Mouse (Mus musculus): ENCODE data around the gene Cxcr6. TPM values are rescaled to one million over a fixed set of nuclear protein-coding genes. Genes with fewer than 3 reads are reported as not detected.
A peak's percentile ranks its signal among the peaks of the same experiment; 100 is the strongest.
"Not testable (repeated sequence)": the region's sequence is repeated elsewhere in the genome, so short reads cannot be mapped to it uniquely, and the experiment has no call there.

The Cxcr6 gene
- polyA plus RNA-seq (2012; rRNA removed): 0.12 and 0.13 TPM in 2 replicates

GRCm38 (mm10) chr9:123806267-123806666 lies at the start of gene Cxcr6:
TSS of gene Cxcr6 (plus strand) at chr9:123806475.
- no peak for DNase-seq (ENCODE audit: extremely low spot score in 1 of 2, low spot score in 1 of 2)

- no peak for DNase-seq (ENCODE audit: extremely low spot score in 1 of 2, low spot score in 1 of 2)
Measured at GRCm38 (mm10) chr9:123756752-123757151, 49.5 kb upstream of the Cxcr6 start.

GRCm38 (mm10) chr9:123757326-123757725 lies 48.9 kb upstream of the Cxcr6 start:
- DNase-seq (ENCODE audit: extremely low spot score in 1 of 2, low spot score in 1 of 2): no peak

- DNase-seq (ENCODE audit: extremely low spot score in 1 of 2, low spot score in 1 of 2): no peak
Measured at GRCm38 (mm10) chr9:123758156-123758555, 48.1 kb upstream of the Cxcr6 start.

- no peak for DNase-seq (ENCODE audit: extremely low spot score in 1 of 2, low spot score in 1 of 2)
Measured at GRCm38 (mm10) chr9:123758645-123759044, 47.6 kb upstream of the Cxcr6 start.

- no peak for DNase-seq (ENCODE audit: extremely low spot score in 1 of 2, low spot score in 1 of 2)
Measured at GRCm38 (mm10) chr9:123760806-123761205, 45.5 kb upstream of the Cxcr6 start.

- no peak for DNase-seq (ENCODE audit: extremely low spot score in 1 of 2, low spot score in 1 of 2)
Measured at GRCm38 (mm10) chr9:123762886-123763285, 43.4 kb upstream of the Cxcr6 start.

GRCm38 (mm10) chr9:123763771-123764170 lies 42.5 kb upstream of the Cxcr6 start:
- DNase-seq (ENCODE audit: extremely low spot score in 1 of 2, low spot score in 1 of 2): no peak

- no peak for DNase-seq (ENCODE audit: extremely low spot score in 1 of 2, low spot score in 1 of 2)
Measured at GRCm38 (mm10) chr9:123766996-123767395, 39.3 kb upstream of the Cxcr6 start.

- no peak for DNase-seq (ENCODE audit: extremely low spot score in 1 of 2, low spot score in 1 of 2)
Measured at GRCm38 (mm10) chr9:123768443-123768842, 37.8 kb upstream of the Cxcr6 start.

- no peak for DNase-seq (ENCODE audit: extremely low spot score in 1 of 2, low spot score in 1 of 2)
Measured at GRCm38 (mm10) chr9:123769532-123769931, 36.7 kb upstream of the Cxcr6 start.

- DNase-seq (ENCODE audit: extremely low spot score in 1 of 2, low spot score in 1 of 2): not testable (repeated sequence)
Measured at GRCm38 (mm10) chr9:123773299-123773698, 33.0 kb upstream of the Cxcr6 start.

- no peak for DNase-seq (ENCODE audit: extremely low spot score in 1 of 2, low spot score in 1 of 2)
Measured at GRCm38 (mm10) chr9:123788855-123789529, 17.3 kb upstream of the Cxcr6 start.

GRCm38 (mm10) chr9:123796174-123796573 lies 10.1 kb upstream of the Cxcr6 start:
- DNase-seq (ENCODE audit: extremely low spot score in 1 of 2, low spot score in 1 of 2): peak in 1 of 2 experiments; percentile 66

- DNase-seq (ENCODE audit: extremely low spot score in 1 of 2, low spot score in 1 of 2): no peak
Measured at GRCm38 (mm10) chr9:123801527-123801926, 4.7 kb upstream of the Cxcr6 start.

GRCm38 (mm10) chr9:123802421-123802820 lies 3.9 kb upstream of the Cxcr6 start:
- no peak for DNase-seq (ENCODE audit: extremely low spot score in 1 of 2, low spot score in 1 of 2)

GRCm38 (mm10) chr9:123802896-123803295 lies 3.4 kb upstream of the Cxcr6 start:
- DNase-seq (ENCODE audit: extremely low spot score in 1 of 2, low spot score in 1 of 2): no peak

- no peak for DNase-seq (ENCODE audit: extremely low spot score in 1 of 2, low spot score in 1 of 2)
Measured at GRCm38 (mm10) chr9:123805241-123805640, 1.0 kb upstream of the Cxcr6 start.

- DNase-seq (ENCODE audit: extremely low spot score in 1 of 2, low spot score in 1 of 2): no peak
Measured at GRCm38 (mm10) chr9:123808583-123808982, 2.3 kb downstream of the Cxcr6 start.

GRCm38 (mm10) chr9:123811831-123812230 lies 5.6 kb downstream of the Cxcr6 start:
- no peak for DNase-seq (ENCODE audit: extremely low spot score in 1 of 2, low spot score in 1 of 2)

GRCm38 (mm10) chr9:123814326-123814725 lies 8.1 kb downstream of the Cxcr6 start:
- no peak for DNase-seq (ENCODE audit: extremely low spot score in 1 of 2, low spot score in 1 of 2)

- DNase-seq (ENCODE audit: extremely low spot score in 1 of 2, low spot score in 1 of 2): no peak
Measured at GRCm38 (mm10) chr9:123814821-123815220, 8.5 kb downstream of the Cxcr6 start.

GRCm38 (mm10) chr9:123815444-123815843 lies 9.2 kb downstream of the Cxcr6 start:
- DNase-seq (ENCODE audit: extremely low spot score in 1 of 2, low spot score in 1 of 2): no peak
